Comparison of ENCODE assay signal across 12 mouse cellular contexts in the genomic region with DNA sequence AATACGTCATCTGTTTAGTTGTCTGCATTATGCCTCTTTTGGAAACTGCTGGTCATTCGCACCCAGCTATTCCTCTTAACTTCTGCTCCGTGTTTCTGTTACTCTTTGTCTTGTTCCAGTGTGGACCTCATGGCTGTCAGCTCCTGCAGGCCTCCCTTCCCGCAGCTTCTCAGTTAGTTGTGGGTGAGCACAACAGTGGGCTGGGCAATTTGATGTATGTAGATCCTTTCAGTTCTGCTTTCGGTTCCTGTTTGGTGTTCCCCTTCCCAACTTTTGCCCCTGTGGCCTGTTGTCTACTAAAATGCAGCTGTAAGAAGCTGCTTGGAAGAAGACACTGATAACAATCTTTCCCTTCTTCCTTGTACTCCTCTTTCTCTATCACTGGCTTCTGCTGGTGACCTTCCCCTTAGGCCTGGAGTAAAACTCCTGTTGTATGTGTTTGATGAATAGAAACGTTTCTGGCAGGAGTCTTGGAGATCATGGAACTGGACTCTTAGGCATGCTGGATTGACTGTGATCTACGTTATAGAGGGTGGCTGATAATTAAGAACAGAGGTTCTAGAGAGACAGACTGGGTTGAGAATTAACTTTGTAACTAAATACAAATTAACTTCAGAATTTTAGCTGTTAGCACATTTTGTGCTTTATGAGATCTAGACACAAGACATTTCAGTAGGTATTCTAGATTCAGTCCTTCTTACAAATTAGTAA. TPM values are rescaled to one million over a fixed set of nuclear protein-coding genes. Genes with fewer than 3 reads are reported as not detected.
A peak's percentile ranks its signal among the peaks of the same experiment; 100 is the strongest.
DNase-seq lines count a peak whose midpoint lies in the region; ATAC-seq and TF ChIP-seq lines count a peak whose summit lies in the region.
"Had no signal": no experiment of that assay in that cellular context is flagged by ENCODE, and none has a peak within 500 bp of the region (broad histone marks: within the 10 kb centered on the region; RNA-seq: fewer than 3 reads in every experiment).

No protein-coding gene starts in this region.

- no peak overlapping the region for H3K4me3 ChIP-seq in heart, embryonic 14.5 days (ENCODE audit: control insufficient read depth in 1 of 2, insufficient read depth in 1 of 2, low read depth in 1 of 2, low read length in 2 of 2)
- no peak overlapping the region for H3K4me3 ChIP-seq in lung, embryonic 14.5 days (ENCODE audit: low read depth, low read length)
- no peak overlapping the region for H3K4me3 ChIP-seq in midbrain, embryonic 10.5 days

- H3K9ac ChIP-seq in heart, embryonic 14.5 days (ENCODE audit: low read length) = peak overlapping the region; percentile 41; the same call in 1 of the 2 replicates
- no peak overlapping the region for H3K9ac ChIP-seq in lung, embryonic 14.5 days

- no peaks in the 10 kb centered on the region for H3K27me3 ChIP-seq in heart, embryonic 14.5 days (ENCODE audit: control insufficient read depth, insufficient read depth, low read length)
- no peaks in the 10 kb centered on the region for H3K27me3 ChIP-seq in lung, embryonic 14.5 days (ENCODE audit: insufficient read depth, low read length)
- no peaks in the 10 kb centered on the region for H3K27me3 ChIP-seq in midbrain, embryonic 10.5 days (ENCODE audit: low read depth, poor library complexity, severe bottlenecking)

- no peak for ATAC-seq in heart, embryonic 14.5 days (ENCODE audit: insufficient number of reproducible peaks, insufficient read depth, low FRiP score, low read depth)
- no peak for ATAC-seq in lung, embryonic 14.5 days (ENCODE audit: insufficient read depth)
- ATAC-seq: forebrain, embryonic 16.5 days had no signal

- no peak overlapping the region for H3K27ac ChIP-seq in heart, embryonic 14.5 days (replicated peaks in 1 of 2; ENCODE audit: control insufficient read depth in 1 of 2, insufficient read depth in 1 of 2, low read depth in 2 of 2, low read length in 2 of 2)
- no peak overlapping the region for H3K27ac ChIP-seq in lung, embryonic 14.5 days (ENCODE audit: low read depth)
- H3K27ac ChIP-seq in midbrain, embryonic 10.5 days (replicated peaks) = no peak overlapping the region

- TF ChIP-seq CTCF in lung, embryonic 14.5 days (IDR thresholded peaks at IDR 0.05; ENCODE audit: low read depth) = no peak

- DNase-seq in kidney, postnatal 14 days = peak; percentile 27
- no peak for DNase-seq in kidney, adult 18-20 months
- no peak for DNase-seq in lung, embryonic 14.5 days
- peak; percentile 24 to 30 for DNase-seq in spleen, adult 18-20 months
- no peak for DNase-seq in adrenal gland, adult 2 months
- no peak for DNase-seq in midbrain, embryonic 10.5 days (ENCODE audit: low spot score)
- no peak for DNase-seq in layer of hippocampus, postnatal 10 days (ENCODE audit: low spot score in 2 of 2)
- DNase-seq: adrenal gland, postnatal 10 days; cerebellum, postnatal 25 days had no signal

- WGBS in heart, embryonic 14.5 days = 71% methylated on average over 7 of the region's 7 CpGs
- 68% methylated on average over 7 of the region's 7 CpGs for WGBS in lung, embryonic 14.5 days
- WGBS in midbrain, embryonic 10.5 days = 89% methylated on average over 7 of the region's 7 CpGs

- H3K9me3 ChIP-seq in heart, embryonic 14.5 days (ENCODE audit: control insufficient read depth, low read length) = no peaks in the 10 kb centered on the region
- H3K9me3 ChIP-seq in lung, embryonic 14.5 days (ENCODE audit: low read depth, low read length) = no peaks in the 10 kb centered on the region
- H3K9me3 ChIP-seq in midbrain, embryonic 10.5 days (replicated peaks) = no peaks in the 10 kb centered on the region
- H3K9me3 ChIP-seq: G1E had no signal

- peak overlapping the region; percentile 29 for H3K4me2 ChIP-seq in heart, embryonic 14.5 days (ENCODE audit: low read length)
- H3K4me2 ChIP-seq in lung, embryonic 14.5 days = peak overlapping the region; percentile 34

- H3K4me1 ChIP-seq in heart, embryonic 14.5 days (ENCODE audit: control insufficient read depth in 2 of 2, insufficient read depth in 2 of 2, low read length in 2 of 2) = peaks cover 0 to 17% of the 10 kb centered on the region in 2 experiments; a peak in 2 of 4 replicates
- H3K4me1 ChIP-seq in lung, embryonic 14.5 days (ENCODE audit: insufficient read depth) = peaks cover 6% of the 10 kb centered on the region; the same call in 1 of the 2 replicates
- peaks cover 23% of the 10 kb centered on the region for H3K4me1 ChIP-seq in midbrain, embryonic 10.5 days

- H3K36me3 ChIP-seq in heart, embryonic 14.5 days (ENCODE audit: control insufficient read depth, insufficient read depth, low read length) = no peaks in the 10 kb centered on the region
- H3K36me3 ChIP-seq in lung, embryonic 14.5 days (ENCODE audit: insufficient read depth) = no peaks in the 10 kb centered on the region
- H3K36me3 ChIP-seq in midbrain, embryonic 10.5 days = peaks cover 6% of the 10 kb centered on the region; the same call in 1 of the 2 replicates

RNA-seq across cellular contexts. Expression of gene Prcp, which starts 4.5 kb away (rescaled TPM):
- 23.9 and 24.0 TPM in 2 replicates for polyA plus RNA-seq in heart, embryonic 14.5 days (2014; fragmentation: Nextera tagmentation; extraction: Ambion mirVana)
- polyA plus RNA-seq in lung, embryonic 14.5 days (2014; fragmentation: Nextera tagmentation; extraction: Ambion mirVana) = 42.2 and 44.2 TPM in 2 replicates
- total RNA-seq in adrenal gland, adult 2 months (2021) = 10 to 100 TPM; 11.2 to 11.3 TPM
- polyA plus RNA-seq in adrenal gland, adult 2 months (2012; rRNA removed) = 14.0 and 16.3 TPM in 2 replicates
- 20.0 and 20.7 TPM in 2 replicates for polyA plus RNA-seq in midbrain, embryonic 10.5 days (2016; fragmentation: Nextera tagmentation; extraction: Ambion mirVana)
- 10 to 100 TPM; 15.3 TPM for total RNA-seq in layer of hippocampus, postnatal 10 days (2021)

RNA-seq across cellular contexts. Expression of gene Ddias, which starts 4.7 kb away (rescaled TPM):
- 9.0 and 9.4 TPM in 2 replicates for polyA plus RNA-seq in heart, embryonic 14.5 days (2014; fragmentation: Nextera tagmentation; extraction: Ambion mirVana)
- polyA plus RNA-seq in lung, embryonic 14.5 days (2014; fragmentation: Nextera tagmentation; extraction: Ambion mirVana) = 20.7 and 22.2 TPM in 2 replicates
- total RNA-seq in adrenal gland, adult 2 months (2021) = 1 to 10 TPM in 1 of 2 experiments, under 1 TPM in 1; 0.45 to 1.1 TPM
- polyA plus RNA-seq in adrenal gland, adult 2 months (2012; rRNA removed) = not detected in 2 replicates
- polyA plus RNA-seq in midbrain, embryonic 10.5 days (2016; fragmentation: Nextera tagmentation; extraction: Ambion mirVana) = 21.7 and 26.3 TPM in 2 replicates
- total RNA-seq in layer of hippocampus, postnatal 10 days (2021) = 1 to 10 TPM; 1.8 to 2.0 TPM

Comparison
In these comparisons a context has a peak if more than half of its experiments do, and no peak if none do; other contexts are left out.
1. DNase-seq: peak in kidney, postnatal 14 days (single experiment) and spleen, adult 18-20 months (2 of 2); none in kidney, adult 18-20 months (single experiment), lung, embryonic 14.5 days (single experiment), adrenal gland, adult 2 months (single experiment), midbrain, embryonic 10.5 days (single experiment) and layer of hippocampus, postnatal 10 days (0 of 2).